Mouse (Mus musculus): ENCODE measurements around the gene Elane.

Gene Elane

GRCm38 (mm10) chr10:79930826-79931186 lies 44.8 kb downstream of the Elane start:
- no peak for DNase-seq (ENCODE audit: low spot score)

GRCm38 (mm10) chr10:79931797-79932196 lies 45.8 kb downstream of the Elane start:
- no peak for DNase-seq (ENCODE audit: low spot score)

DNA sequence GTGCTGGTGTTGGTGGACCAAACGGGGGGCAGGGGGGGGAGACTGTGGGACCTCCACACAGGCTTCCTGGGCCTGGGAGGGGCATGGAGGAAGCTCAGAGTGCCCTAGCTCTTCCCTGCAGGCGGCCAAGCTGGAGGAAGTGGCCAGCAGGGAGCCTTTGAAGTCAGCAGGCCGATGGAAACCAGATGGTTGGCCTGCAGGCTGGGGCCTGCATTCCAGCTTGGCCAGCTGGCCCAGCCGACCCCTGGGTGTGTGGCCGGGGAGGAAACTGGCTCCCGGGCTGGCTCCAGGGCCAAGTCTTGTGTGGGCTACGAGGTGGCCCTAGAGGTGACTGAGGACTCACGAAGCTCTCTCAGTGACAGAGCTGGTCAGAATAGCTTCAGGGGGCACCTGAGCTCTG lies 46.7 kb downstream of the Elane start:
- peak; percentile 94 for DNase-seq (ENCODE audit: low spot score)

- no peak for DNase-seq (ENCODE audit: low spot score)
These were observed 47.2 kb downstream of the Elane start for GRCm38 (mm10) chr10:79933145-79933679.

- no peak for DNase-seq (ENCODE audit: low spot score)
These were observed 47.8 kb downstream of the Elane start for GRCm38 (mm10) chr10:79933861-79934260.

GRCm38 (mm10) chr10:79934272-79934721 lies 48.2 kb downstream of the Elane start:
- peak; percentile 97 for DNase-seq (ENCODE audit: low spot score)

DNA sequence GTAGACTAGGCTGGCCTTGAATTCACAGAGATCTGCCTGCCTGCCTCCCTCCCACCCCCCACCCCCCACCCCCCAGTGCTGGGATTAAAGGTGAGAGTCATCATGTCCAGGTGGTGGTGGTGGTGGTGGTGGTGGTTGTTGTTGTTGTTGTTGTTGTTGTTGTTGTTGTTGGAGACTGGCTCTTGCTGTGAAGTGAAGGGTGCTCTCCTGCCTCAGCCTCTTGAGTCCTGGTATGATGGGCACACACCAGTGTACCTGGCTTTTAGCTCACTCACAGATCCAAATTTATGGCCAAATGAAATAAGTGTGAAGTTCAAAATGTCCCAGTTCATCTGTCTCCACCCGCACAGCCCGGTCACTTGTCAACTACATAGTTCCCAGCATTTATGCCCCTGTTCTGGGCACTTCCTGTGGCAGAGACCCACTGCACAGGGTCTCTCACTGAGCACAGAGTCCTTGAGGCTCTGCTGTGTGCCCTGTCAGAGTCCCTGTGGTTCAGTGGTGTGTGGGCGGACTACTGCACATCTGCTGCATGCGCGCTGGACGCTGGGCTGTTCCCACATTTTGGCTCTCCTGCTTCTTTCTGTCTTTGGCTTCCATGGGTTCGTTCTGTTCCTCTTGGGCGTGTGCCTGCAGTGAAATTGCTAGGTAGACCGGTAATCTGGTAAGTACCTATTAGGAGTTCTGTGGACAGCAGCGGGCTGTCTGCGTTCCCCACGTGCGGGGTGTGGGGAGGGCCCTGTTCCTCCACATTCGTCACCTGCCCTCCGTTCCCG lies 48.9 kb downstream of the Elane start:
- DNase-seq (ENCODE audit: low spot score): no peak

DNA sequence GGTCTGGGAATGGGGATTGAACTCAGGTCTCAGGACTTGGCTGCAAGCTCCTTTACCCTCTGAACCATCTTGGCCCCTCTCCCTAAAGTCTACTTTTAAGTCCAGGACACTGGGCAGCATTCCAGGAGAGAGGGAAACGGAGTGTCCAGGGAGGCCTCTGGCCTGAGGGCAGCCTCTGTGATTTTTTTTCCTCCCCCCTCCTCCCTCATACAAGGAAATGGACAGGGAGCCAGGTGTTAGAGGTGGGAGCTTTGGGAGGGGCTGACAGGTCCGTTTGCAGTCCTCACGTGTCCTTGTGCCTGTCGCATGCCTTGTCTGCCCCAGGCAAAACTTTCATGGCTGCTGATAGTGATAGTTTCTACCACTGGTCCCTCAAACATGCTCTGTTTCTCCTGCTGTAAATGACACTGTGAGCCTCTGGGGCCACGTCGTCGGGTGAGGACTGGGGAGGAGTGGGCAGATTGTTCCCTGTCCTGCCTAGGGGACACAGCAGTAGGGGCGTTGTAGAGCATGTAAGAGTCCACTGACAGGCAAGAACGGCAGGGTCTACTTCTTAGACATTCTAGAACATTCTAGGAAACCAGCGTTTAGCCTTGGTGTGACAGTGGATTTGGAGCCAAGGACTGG lies 50.4 kb downstream of the Elane start:
- peak; percentile 62 for DNase-seq (ENCODE audit: low spot score)

DNA sequence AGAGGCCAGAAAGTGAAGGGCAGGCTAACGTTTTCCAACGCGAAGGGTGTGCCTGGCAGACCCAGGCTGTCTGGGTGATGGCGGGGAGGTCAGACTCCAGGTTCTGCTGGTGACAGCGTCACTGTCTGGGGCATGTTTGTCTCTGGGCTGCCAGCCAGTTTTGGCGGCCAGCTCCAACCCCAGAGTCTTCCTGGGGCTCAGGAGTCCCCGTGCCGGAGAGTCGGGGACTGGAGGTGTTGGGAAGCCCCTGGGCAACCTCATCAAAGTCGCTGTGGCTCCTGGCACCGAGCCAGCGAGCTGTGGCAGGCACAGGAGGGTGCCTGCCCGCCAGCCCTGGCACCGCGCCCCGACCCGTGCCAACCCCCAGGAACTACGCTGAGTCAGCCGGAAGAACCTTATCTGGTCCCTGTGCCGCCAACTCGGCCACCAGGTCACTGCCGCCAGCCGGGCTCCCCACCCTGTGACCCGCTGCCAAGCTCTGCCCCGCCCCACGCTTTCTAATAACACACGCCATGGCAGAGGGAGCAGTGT lies 50.9 kb downstream of the Elane start:
- peak; percentile 87 for DNase-seq (ENCODE audit: low spot score)

Measured in MN1 (cell line).